In genomic region chr4:152345120-152345889, GRCm38 (mm10) we compare ENCODE assay signal across 9 mouse cellular contexts. TPM values are rescaled to one million over a fixed set of nuclear protein-coding genes. Genes with fewer than 3 reads are reported as not detected.
DNase-seq lines count a peak whose midpoint lies in the region; ATAC-seq lines count a peak whose summit lies in the region.
"Had no signal": no experiment of that assay in that cellular context is flagged by ENCODE, and none has a peak within 500 bp of the region (broad histone marks: within the 10 kb centered on the region; RNA-seq: fewer than 3 reads in every experiment).

No protein-coding gene starts in this region.

- DNase-seq in kidney, postnatal 14 days = peak; percentile 33
- peak; percentile 66 for DNase-seq in adrenal gland, adult 2 months
- peak; percentile 64 for DNase-seq in heart, postnatal 25 days (ENCODE audit: low spot score)
- peak; percentile 81 for DNase-seq in lung, postnatal 25 days (ENCODE audit: low spot score)
- DNase-seq in midbrain, embryonic 10.5 days (ENCODE audit: low spot score) = no peak
- no peak for DNase-seq in embryo, embryonic 9.5 days (ENCODE audit: extremely low spot score)

- peaks cover 4% of the 10 kb centered on the region; the same call in 1 of the 2 replicates for H3K4me1 ChIP-seq in kidney, embryonic 14.5 days (ENCODE audit: control insufficient read depth, insufficient read depth, low read length)
- peaks cover 27% of the 10 kb centered on the region for H3K4me1 ChIP-seq in midbrain, embryonic 10.5 days
- peaks cover 22% of the 10 kb centered on the region for H3K4me1 ChIP-seq in forebrain, embryonic 12.5 days

- no peak overlapping the region for H3K9ac ChIP-seq in kidney, embryonic 14.5 days (ENCODE audit: low read depth, low read length)
- H3K9ac ChIP-seq in forebrain, embryonic 12.5 days = no peak overlapping the region
- H3K9ac ChIP-seq: hindbrain, embryonic 15.5 days had no signal

- no peaks in the 10 kb centered on the region for H3K9me3 ChIP-seq in kidney, embryonic 14.5 days (ENCODE audit: control insufficient read depth, low read length)
- no peaks in the 10 kb centered on the region for H3K9me3 ChIP-seq in midbrain, embryonic 10.5 days (replicated peaks)
- no peaks in the 10 kb centered on the region for H3K9me3 ChIP-seq in forebrain, embryonic 12.5 days
- H3K9me3 ChIP-seq: hindbrain, embryonic 15.5 days had no signal

- H3K27me3 ChIP-seq in kidney, embryonic 14.5 days (ENCODE audit: control insufficient read depth, insufficient read depth, low read length) = peaks cover 23% of the 10 kb centered on the region
- H3K27me3 ChIP-seq in midbrain, embryonic 10.5 days (ENCODE audit: low read depth, poor library complexity, severe bottlenecking) = peaks cover 78% of the 10 kb centered on the region
- H3K27me3 ChIP-seq in forebrain, embryonic 12.5 days = peaks cover 73% of the 10 kb centered on the region
- H3K27me3 ChIP-seq: hindbrain, embryonic 15.5 days had no signal

- intact Hi-C loops in heart, postnatal 25 days (cut with DNase I) = no loop called here

- no peak overlapping the region for H3K4me2 ChIP-seq in kidney, embryonic 14.5 days (replicated peaks; ENCODE audit: low read depth, low read length)
- no peak overlapping the region for H3K4me2 ChIP-seq in forebrain, embryonic 12.5 days
- H3K4me2 ChIP-seq: hindbrain, embryonic 15.5 days had no signal

- 49% methylated on average over 7 of the region's 7 CpGs for WGBS in kidney, embryonic 14.5 days
- 64% methylated on average over 7 of the region's 7 CpGs for WGBS in midbrain, embryonic 10.5 days
- WGBS in forebrain, embryonic 12.5 days = 59% methylated on average over 7 of the region's 7 CpGs

- no peaks in the 10 kb centered on the region for H3K36me3 ChIP-seq in kidney, embryonic 14.5 days (ENCODE audit: control insufficient read depth, insufficient read depth, low read length)
- H3K36me3 ChIP-seq in midbrain, embryonic 10.5 days = no peaks in the 10 kb centered on the region
- H3K36me3 ChIP-seq in forebrain, embryonic 12.5 days (replicated peaks) = no peaks in the 10 kb centered on the region
- H3K36me3 ChIP-seq: hindbrain, embryonic 15.5 days had no signal

- H3K4me3 ChIP-seq in kidney, embryonic 14.5 days (ENCODE audit: low read length) = no peak overlapping the region
- no peak overlapping the region for H3K4me3 ChIP-seq in midbrain, embryonic 10.5 days
- H3K4me3 ChIP-seq in forebrain, embryonic 12.5 days (replicated peaks) = no peak overlapping the region
- H3K4me3 ChIP-seq: hindbrain, embryonic 15.5 days had no signal

- no peak for ATAC-seq in kidney, embryonic 14.5 days (ENCODE audit: low FRiP score, low TSS enrichment)
- ATAC-seq in forebrain, embryonic 12.5 days (ENCODE audit: low FRiP score) = no peak

- no peak overlapping the region for H3K27ac ChIP-seq in kidney, embryonic 14.5 days (ENCODE audit: low read depth, low read length)
- H3K27ac ChIP-seq in midbrain, embryonic 10.5 days (replicated peaks) = no peak overlapping the region
- no peak overlapping the region for H3K27ac ChIP-seq in forebrain, embryonic 12.5 days
- H3K27ac ChIP-seq: hindbrain, embryonic 15.5 days had no signal

RNA-seq across cellular contexts. Expression of gene Chd5, which starts 6.9 kb away (rescaled TPM):
- 0.03 and 0.04 TPM in 2 replicates for polyA plus RNA-seq in kidney, embryonic 14.5 days (2014; fragmentation: Nextera tagmentation; extraction: Ambion mirVana)
- total RNA-seq in adrenal gland, adult 2 months (2021) = 1 to 10 TPM; 5.0 to 7.9 TPM
- polyA plus RNA-seq in adrenal gland, adult 2 months (2012; rRNA removed) = 3.0 and 3.5 TPM in 2 replicates
- under 1 TPM; 0.08 to 0.14 TPM for total RNA-seq in heart, postnatal 25 days (2021)
- 0.07 and 0.12 TPM in 2 replicates for polyA plus RNA-seq in midbrain, embryonic 10.5 days (2016; fragmentation: Nextera tagmentation; extraction: Ambion mirVana)
- 6.8 and 7.4 TPM in 2 replicates for polyA plus RNA-seq in forebrain, embryonic 12.5 days (2016; fragmentation: Nextera tagmentation; extraction: Ambion mirVana)

RNA-seq across cellular contexts. Expression of gene Rpl22, which starts 19.8 kb away (rescaled TPM):
- 475 and 692 TPM in 2 replicates for polyA plus RNA-seq in kidney, embryonic 14.5 days (2014; fragmentation: Nextera tagmentation; extraction: Ambion mirVana)
- total RNA-seq in adrenal gland, adult 2 months (2021) = 100 to 1,000 TPM; 401 to 498 TPM
- 12.3 and 12.5 TPM in 2 replicates for polyA plus RNA-seq in adrenal gland, adult 2 months (2012; rRNA removed)
- 100 to 1,000 TPM; 254 TPM for total RNA-seq in heart, postnatal 25 days (2021)
- polyA plus RNA-seq in midbrain, embryonic 10.5 days (2016; fragmentation: Nextera tagmentation; extraction: Ambion mirVana) = 282 and 358 TPM in 2 replicates
- polyA plus RNA-seq in forebrain, embryonic 12.5 days (2016; fragmentation: Nextera tagmentation; extraction: Ambion mirVana) = 319 and 331 TPM in 2 replicates

RNA-seq across cellular contexts. Expression of gene Rnf207, which starts 26.5 kb away (rescaled TPM):
- 1.1 TPM in 2 replicates for polyA plus RNA-seq in kidney, embryonic 14.5 days (2014; fragmentation: Nextera tagmentation; extraction: Ambion mirVana)
- 1 to 10 TPM in 1 of 2 experiments, under 1 TPM in 1; 0.84 to 1.1 TPM for total RNA-seq in adrenal gland, adult 2 months (2021)
- polyA plus RNA-seq in adrenal gland, adult 2 months (2012; rRNA removed) = 0.26 and 0.67 TPM in 2 replicates
- 10 to 100 TPM; 69.6 to 73.3 TPM for total RNA-seq in heart, postnatal 25 days (2021)
- 1.5 and 2.4 TPM in 2 replicates for polyA plus RNA-seq in midbrain, embryonic 10.5 days (2016; fragmentation: Nextera tagmentation; extraction: Ambion mirVana)
- polyA plus RNA-seq in forebrain, embryonic 12.5 days (2016; fragmentation: Nextera tagmentation; extraction: Ambion mirVana) = 1.5 and 2.7 TPM in 2 replicates

RNA-seq across cellular contexts. Expression of gene Icmt, which starts 48.3 kb away (rescaled TPM):
- polyA plus RNA-seq in kidney, embryonic 14.5 days (2014; fragmentation: Nextera tagmentation; extraction: Ambion mirVana) = 14.7 and 28.1 TPM in 2 replicates
- total RNA-seq in adrenal gland, adult 2 months (2021) = 10 to 100 TPM; 34.6 to 49.1 TPM
- 39.5 and 48.3 TPM in 2 replicates for polyA plus RNA-seq in adrenal gland, adult 2 months (2012; rRNA removed)
- 10 to 100 TPM; 25.2 to 26.7 TPM for total RNA-seq in heart, postnatal 25 days (2021)
- polyA plus RNA-seq in midbrain, embryonic 10.5 days (2016; fragmentation: Nextera tagmentation; extraction: Ambion mirVana) = 26.8 and 27.6 TPM in 2 replicates
- polyA plus RNA-seq in forebrain, embryonic 12.5 days (2016; fragmentation: Nextera tagmentation; extraction: Ambion mirVana) = 20.3 and 21.3 TPM in 2 replicates

RNA-seq across cellular contexts. Expression of gene Hes3, which starts 53.8 kb away (rescaled TPM):
- polyA plus RNA-seq in kidney, embryonic 14.5 days (2014; fragmentation: Nextera tagmentation; extraction: Ambion mirVana) = not detected in 2 replicates
- not detected for total RNA-seq in adrenal gland, adult 2 months (2021)
- 0.30 TPM in 1 of 2 replicates, not detected in the other for polyA plus RNA-seq in adrenal gland, adult 2 months (2012; rRNA removed)
- not detected for total RNA-seq in heart, postnatal 25 days (2021)
- 26.3 and 30.9 TPM in 2 replicates for polyA plus RNA-seq in midbrain, embryonic 10.5 days (2016; fragmentation: Nextera tagmentation; extraction: Ambion mirVana)
- 0.43 and 0.46 TPM in 2 replicates for polyA plus RNA-seq in forebrain, embryonic 12.5 days (2016; fragmentation: Nextera tagmentation; extraction: Ambion mirVana)

Comparison
In these comparisons a context has a peak if more than half of its experiments do, and no peak if none do; other contexts are left out.
1. DNase-seq: peak in kidney, postnatal 14 days (single experiment), adrenal gland, adult 2 months (single experiment), heart, postnatal 25 days (single experiment) and lung, postnatal 25 days (single experiment); none in midbrain, embryonic 10.5 days (single experiment) and embryo, embryonic 9.5 days (single experiment).
2. RNA of gene Rpl22, which starts 19.8 kb away (polyA plus RNA-seq): 475 to 692 TPM in kidney, embryonic 14.5 days, 282 to 358 TPM in midbrain, embryonic 10.5 days and 319 to 331 TPM in forebrain, embryonic 12.5 days; 12.3 to 12.5 TPM in adrenal gland, adult 2 months; every median in the first group is over 10 times any median in the second.